8 mouse cellular contexts compared by ENCODE assay signal in the genomic region with DNA sequence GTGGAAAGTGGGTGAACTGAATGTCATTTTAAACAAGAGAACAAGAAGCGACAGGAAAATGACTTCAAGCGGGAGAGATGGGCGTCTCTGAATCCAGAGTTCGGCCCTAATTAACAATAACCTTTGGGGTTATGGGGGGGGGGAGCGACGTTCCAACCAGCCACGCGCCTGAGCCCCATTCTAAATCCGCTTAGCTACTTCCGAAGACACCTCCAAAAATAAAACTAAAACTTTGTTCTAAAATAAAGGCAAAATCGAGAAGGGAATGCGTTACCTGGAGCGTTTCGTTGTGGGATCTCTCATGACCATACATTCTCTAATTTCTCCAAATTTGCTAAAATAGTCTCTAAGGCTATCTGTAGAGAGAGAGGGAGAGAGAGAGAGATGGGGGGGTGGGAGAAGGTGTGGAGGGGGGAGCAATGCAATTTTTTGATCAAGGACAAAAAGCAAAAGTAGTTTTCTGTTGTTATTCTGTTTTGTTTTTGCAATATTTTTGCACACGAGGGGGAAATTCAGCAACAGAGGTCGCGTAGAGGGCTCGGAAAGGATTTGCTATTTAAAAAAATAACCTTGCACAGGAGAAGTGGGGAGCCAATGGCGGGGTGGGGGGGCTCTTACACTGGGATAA. TPM values are rescaled to one million over a fixed set of nuclear protein-coding genes. Genes with fewer than 3 reads are reported as not detected.
DNase-seq lines count a peak whose midpoint lies in the region; TF ChIP-seq lines count a peak whose summit lies in the region.

No protein-coding gene starts in this region.

- peaks cover 13% of the 10 kb centered on the region for H3K36me3 ChIP-seq in heart, embryonic 10.5 days
- H3K36me3 ChIP-seq in ES-E14 (ENCODE audit: control insufficient read depth, insufficient read depth, low read length, poor library complexity, severe bottlenecking): peaks cover 5% of the 10 kb centered on the region
- H3K36me3 ChIP-seq in hindbrain, embryonic 10.5 days: peaks cover 35% of the 10 kb centered on the region
- no peaks in the 10 kb centered on the region for H3K36me3 ChIP-seq in macrophage (ENCODE audit: inconsistent target)

- H3K9me3 ChIP-seq in heart, embryonic 10.5 days: no peaks in the 10 kb centered on the region
- no peaks in the 10 kb centered on the region for H3K9me3 ChIP-seq in ES-E14 (ENCODE audit: control insufficient read depth, insufficient read depth, low read depth, low read length)
- no peaks in the 10 kb centered on the region for H3K9me3 ChIP-seq in hindbrain, embryonic 10.5 days

- H3K27ac ChIP-seq in heart, embryonic 10.5 days: peak overlapping the region; percentile 100
- H3K27ac ChIP-seq in ES-E14 (ENCODE audit: insufficient read depth, low read depth, low read length, poor library complexity, severe bottlenecking): no peak overlapping the region; the same call in 1 of the 2 replicates
- peak overlapping the region; percentile 100 for H3K27ac ChIP-seq in hindbrain, embryonic 10.5 days
- H3K27ac ChIP-seq in macrophage: no peak overlapping the region

- no peaks in the 10 kb centered on the region for H3K79me2 ChIP-seq in macrophage (ENCODE audit: inconsistent target)

- peak overlapping the region; percentile 92 for H3K9ac ChIP-seq in ES-E14 (ENCODE audit: insufficient read depth, low read depth, low read length, poor library complexity, severe bottlenecking)

- DNase-seq in heart, embryonic 10.5 days (ENCODE audit: low spot score): no peak
- no peak for DNase-seq in heart, postnatal 14 days
- no peak for DNase-seq in ES-E14 (ENCODE audit: low read depth, low spot score)
- no peak for DNase-seq in hindbrain, embryonic 10.5 days (ENCODE audit: low spot score)
- DNase-seq in frontal cortex, postnatal 25 days (ENCODE audit: low spot score in 2 of 2): no peak
- DNase-seq in ovary, adult 18-20 months (ENCODE audit: low spot score): no peak
- DNase-seq in urinary bladder, postnatal 4 days (ENCODE audit: low spot score in 2 of 2): no peak

- intact Hi-C loops in heart, postnatal 14 days (cut with DNase I): loop anchor here (2.0 kb wide), 1 partner anchor 96 kb away; no protein-coding TSS in a partner anchor

- H3K4me3 ChIP-seq in heart, embryonic 10.5 days: peak overlapping the region; percentile 96
- H3K4me3 ChIP-seq in ES-E14 (ENCODE audit: insufficient read depth in 1 of 2, low read depth in 1 of 2, low read length in 2 of 2, poor library complexity in 1 of 2, severe bottlenecking in 1 of 2) (peak overlapping the region; percentile 94 to 100), macrophage (ENCODE audit: inconsistent target) (peak overlapping the region; percentile 52)
- H3K4me3 ChIP-seq in hindbrain, embryonic 10.5 days: peak overlapping the region; percentile 97

- in situ Hi-C loops in ES-E14 (cut with MboI; ENCODE audit: low sequenced_read_pairs in 2 of 2, unreplicated experiment in 2 of 2): no loop called here

- under 1% methylated on average over 19 of the region's 19 CpGs for WGBS in heart, embryonic 10.5 days
- under 1% methylated on average over 19 of the region's 19 CpGs for WGBS in hindbrain, embryonic 10.5 days
- 5% methylated on average over 19 of the region's 19 CpGs for WGBS in macrophage (ENCODE audit: missing documents)

- H3K4me1 ChIP-seq in heart, embryonic 10.5 days: peaks cover 53% of the 10 kb centered on the region
- H3K4me1 ChIP-seq in ES-E14 (ENCODE audit: control insufficient read depth in 2 of 2, insufficient read depth in 2 of 2, low read length in 2 of 2, poor library complexity in 1 of 2): peaks cover 4 to 13% of the 10 kb centered on the region in 2 experiments
- H3K4me1 ChIP-seq in hindbrain, embryonic 10.5 days (replicated peaks): peaks cover 72% of the 10 kb centered on the region

- H3K27me3 ChIP-seq in heart, embryonic 10.5 days (ENCODE audit: insufficient read depth, poor library complexity, severe bottlenecking): no peaks in the 10 kb centered on the region
- no peaks in the 10 kb centered on the region; the same call in 1 of the 2 replicates for H3K27me3 ChIP-seq in hindbrain, embryonic 10.5 days (ENCODE audit: insufficient read depth, poor library complexity, severe bottlenecking)

TF ChIP-seq in ES-E14, 5 proteins besides CTCF, POLR2A, EP300 and RAD21:
- no peak for TF ChIP-seq HCFC1 (IDR thresholded peaks at IDR 0.05; ENCODE audit: borderline replicate concordance, insufficient read depth, low read length)
- TF ChIP-seq MAFK (IDR thresholded peaks at IDR 0.05; ENCODE audit: insufficient read depth, low read depth, low read length): no peak
- TF ChIP-seq CHD2 (IDR thresholded peaks at IDR 0.05; ENCODE audit: low read depth, low read length): no peak
- TF ChIP-seq ZNF384 (IDR thresholded peaks at IDR 0.05; ENCODE audit: low read depth, low read length): no peak
- TF ChIP-seq ZC3H11A (IDR thresholded peaks at IDR 0.05; ENCODE audit: borderline replicate concordance, low read depth, low read length): no peak

RNA-seq across cellular contexts. Expression of gene Msi2, which starts 1.2 kb away (rescaled TPM):
- 15.9 and 16.3 TPM in 2 replicates for polyA plus RNA-seq in heart, embryonic 10.5 days (2016; fragmentation: Nextera tagmentation; extraction: Ambion mirVana)
- total RNA-seq in heart, postnatal 14 days (2021): 100 to 1,000 TPM; 196 to 206 TPM
- total RNA-seq in ES-E14 (2012; rRNA removed): 66.4 and 94.8 TPM in 2 replicates
- 27.3 and 29.9 TPM in 2 replicates for polyA plus RNA-seq in hindbrain, embryonic 10.5 days (2016; fragmentation: Nextera tagmentation; extraction: Ambion mirVana)
- 10 to 100 TPM; 26.7 to 67.4 (median 43.9) TPM for total RNA-seq in macrophage (2018; cell fraction: chromatin; rRNA removed)
- total RNA-seq in macrophage (2018; cell fraction: cytosol; rRNA removed): 10 to 100 TPM in 3 of 26 experiments, 1 to 10 TPM in 23; 7.5 to 10.2 (median 8.7) TPM
- total RNA-seq in macrophage (2018; cell fraction: nucleus; rRNA removed): 10 to 100 TPM; 10.4 to 52.9 (median 24.6) TPM
- 4.8 to 5.2 TPM (median 5.1 TPM) in 3 replicates for polyA plus RNA-seq in macrophage (2018)

Comparison
In these comparisons a context has a peak if more than half of its experiments do, and no peak if none do; other contexts are left out.
1. H3K27ac ChIP-seq: peak in heart, embryonic 10.5 days (single experiment) and hindbrain, embryonic 10.5 days (single experiment); none in ES-E14 (single experiment) and macrophage (single experiment).
2. Peak in every context shown above with its lines, with median percentiles within 50 percentile points of each other: H3K4me3 ChIP-seq.